Mouse (Mus musculus) kidney, adult 8-10 months (tissue): ENCODE measurements around the gene Ndrg3.

Source experiments
- DNase-seq, 2 experiments: peaks; one replicate each; pipeline ENCODE4 v3.0.0; 2022

Gene Ndrg3

DNA sequence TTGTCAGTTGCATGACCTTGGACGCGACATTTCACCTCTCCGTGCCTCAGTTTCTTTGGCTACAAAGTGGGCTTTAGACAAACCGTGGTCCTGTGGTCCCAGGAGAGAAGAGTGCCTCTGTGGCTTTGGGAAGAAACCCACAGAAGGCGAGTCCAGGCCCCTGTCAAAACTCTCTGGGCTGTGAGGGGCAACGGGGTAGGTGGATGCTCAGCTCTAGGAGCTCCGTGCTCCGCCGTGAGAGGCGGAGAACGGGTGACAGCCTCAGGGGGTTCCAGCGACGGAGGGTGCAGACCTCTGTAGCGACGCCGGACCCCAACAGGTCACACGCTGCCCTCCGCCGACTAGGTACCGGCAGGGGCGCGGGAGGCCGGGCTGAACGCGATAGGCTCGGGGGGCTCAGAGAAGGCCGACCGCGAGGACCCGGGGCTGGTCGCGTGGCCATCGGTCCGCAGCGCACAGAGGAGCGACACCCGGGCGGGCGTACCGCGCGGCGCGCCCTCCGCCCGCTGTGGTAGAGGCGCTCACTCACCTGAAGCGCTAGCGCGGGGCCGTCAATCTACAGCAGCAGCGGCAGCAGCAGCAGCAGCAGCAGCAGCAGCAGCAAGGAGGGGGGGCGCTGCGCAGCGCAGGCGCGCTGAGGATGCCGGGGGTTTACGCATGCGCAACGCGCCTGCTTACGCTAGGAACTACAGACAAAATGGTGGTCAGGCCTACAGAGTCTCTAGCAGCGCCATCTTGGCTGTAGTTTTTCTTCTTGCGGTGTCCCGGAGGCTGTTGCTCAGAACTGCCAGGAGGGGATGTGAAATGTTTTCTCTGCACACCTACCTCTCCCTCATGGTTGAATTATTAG lies at the start of gene Ndrg3:
Gene Ndrg3, minus strand, starts transcription at position 587 of the 850 bp plus-strand sequence.
- peak; percentile 98 for DNase-seq

- no peak for DNase-seq
Measured at GRCm38 (mm10) chr2:157041421-157041820, 49.6 kb upstream of the Ndrg3 start.

DNA sequence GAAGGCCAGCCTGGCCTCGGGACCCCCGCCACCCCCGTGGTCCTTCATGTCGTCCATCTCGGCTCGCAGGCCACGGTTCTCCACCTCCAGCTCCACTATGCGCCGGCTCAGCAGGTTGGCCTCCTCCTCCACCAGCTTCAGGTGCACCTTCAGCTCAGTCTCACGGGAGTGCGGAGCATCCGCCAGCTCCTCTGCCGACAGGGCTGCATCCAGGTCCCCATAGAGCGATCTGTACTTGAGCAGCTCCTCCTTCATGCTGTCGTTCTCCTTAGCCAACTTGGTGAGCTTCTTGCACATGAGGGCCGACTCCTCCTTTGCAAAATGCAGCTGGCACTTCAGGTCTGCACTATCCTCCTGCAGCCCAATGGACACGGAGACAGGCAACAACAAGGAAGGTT lies 48.8 kb upstream of the Ndrg3 start:
- no peak for DNase-seq

DNA sequence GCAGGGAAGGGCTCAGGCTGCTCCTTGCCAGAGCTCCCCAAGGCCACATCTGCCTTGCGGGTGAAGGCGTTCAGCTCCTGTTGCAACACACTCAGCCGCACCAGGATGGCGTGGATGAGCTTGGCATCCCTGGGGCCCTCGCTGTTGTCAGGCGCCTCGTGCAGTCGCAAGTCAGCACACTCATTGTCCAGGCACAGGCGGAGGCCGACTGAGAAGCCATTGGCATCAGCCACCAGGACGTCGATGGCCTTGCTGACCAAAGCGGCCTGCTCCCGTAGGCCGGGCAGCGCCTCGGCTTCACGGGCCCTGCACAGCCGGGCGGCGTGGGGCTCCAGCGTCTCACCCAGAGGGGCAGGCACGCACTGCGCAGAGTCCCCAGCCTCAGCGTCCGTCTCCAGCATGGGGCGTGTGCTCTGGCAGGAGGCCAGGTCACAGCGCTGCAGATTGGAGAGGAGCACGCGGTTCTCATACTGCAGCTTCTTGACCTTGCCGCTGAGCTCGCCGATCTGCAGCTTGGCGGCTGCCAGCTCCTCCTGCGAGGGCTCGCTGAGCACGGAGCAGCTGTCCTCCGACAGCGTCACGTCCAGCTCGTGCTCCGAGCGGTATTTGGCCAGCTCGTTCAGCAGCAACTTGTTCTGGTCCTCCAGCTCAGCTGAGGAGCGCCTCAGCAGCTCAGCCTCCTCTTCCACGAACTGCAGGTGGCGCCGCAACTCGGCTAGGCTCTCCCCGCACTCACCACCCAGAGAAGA lies 48.2 kb upstream of the Ndrg3 start:
- DNase-seq: no peak

GRCm38 (mm10) chr2:157037303-157037702 lies 45.4 kb upstream of the Ndrg3 start:
- DNase-seq: no peak

GRCm38 (mm10) chr2:157036400-157036799 lies 44.5 kb upstream of the Ndrg3 start:
- no peak for DNase-seq

GRCm38 (mm10) chr2:157035371-157035770 lies 43.5 kb upstream of the Ndrg3 start:
- no peak for DNase-seq

- DNase-seq: peak; percentile 63 to 86
Measured at GRCm38 (mm10) chr2:157030804-157031203, 38.9 kb upstream of the Ndrg3 start.

- no peak for DNase-seq
Measured at GRCm38 (mm10) chr2:157028261-157028660, 36.4 kb upstream of the Ndrg3 start.

DNA sequence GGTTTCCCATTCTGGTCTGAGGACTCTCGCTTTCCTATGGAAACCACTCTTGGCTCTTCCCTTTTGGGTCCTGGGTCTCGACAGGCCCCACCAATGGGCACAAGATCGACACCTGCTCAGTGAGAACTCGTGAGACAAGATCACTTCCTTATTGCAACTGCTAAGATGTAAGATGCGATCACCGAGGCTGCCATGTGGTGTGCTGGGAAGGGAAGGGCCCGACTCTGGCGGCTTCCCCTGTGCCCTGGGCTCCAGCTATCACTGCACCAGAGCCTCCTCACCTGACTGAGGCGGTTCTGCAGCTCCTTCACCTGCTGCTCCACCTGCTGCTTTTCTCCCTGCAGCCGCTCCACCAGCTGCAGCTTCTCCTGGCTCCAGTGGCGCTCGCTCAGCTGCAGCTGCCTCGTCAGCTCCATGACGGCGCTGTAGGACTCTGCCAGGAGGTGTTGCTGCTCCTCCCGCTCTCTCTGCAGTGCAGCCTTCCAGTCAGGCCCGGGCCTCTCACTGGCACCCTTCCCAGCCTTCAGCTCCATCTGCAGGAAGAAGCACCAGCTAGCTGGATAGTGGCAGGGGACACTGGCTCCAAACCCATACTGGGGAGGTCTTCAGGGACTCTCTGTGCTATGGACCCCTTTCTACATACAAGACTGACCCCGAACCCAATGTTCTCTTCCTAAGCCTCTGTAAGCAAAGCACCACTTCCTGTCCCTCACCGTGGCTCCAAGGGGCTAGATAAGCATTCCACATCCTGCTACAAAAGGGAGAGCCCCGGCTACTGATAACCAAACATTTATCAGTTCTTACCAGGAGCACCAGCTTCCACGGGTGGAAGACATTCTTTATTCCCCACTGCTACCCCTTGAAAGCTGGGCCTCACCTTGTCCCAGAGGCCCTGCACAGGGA lies 35.5 kb upstream of the Ndrg3 start:
- DNase-seq: no peak

DNA sequence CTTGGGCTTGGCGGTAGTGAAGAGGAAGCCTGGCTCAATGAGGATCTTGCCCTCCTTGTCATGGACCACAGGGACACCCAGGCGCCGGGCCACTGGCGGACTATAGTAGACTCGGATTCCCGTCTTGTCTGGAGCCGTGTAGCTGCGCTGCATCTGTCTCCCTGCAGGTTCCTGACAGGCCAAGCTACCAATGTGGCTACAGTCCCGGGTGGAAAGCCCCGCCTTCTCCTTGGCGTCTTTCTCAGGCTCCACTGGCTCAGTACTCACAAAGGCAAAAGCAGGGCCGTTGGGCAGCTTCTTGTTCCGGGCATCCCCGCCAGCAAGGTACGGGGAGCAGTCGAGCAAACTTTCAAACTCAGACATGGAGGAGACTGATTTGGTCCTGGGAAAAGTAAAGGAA lies 29.3 kb upstream of the Ndrg3 start:
- DNase-seq: no peak

DNA sequence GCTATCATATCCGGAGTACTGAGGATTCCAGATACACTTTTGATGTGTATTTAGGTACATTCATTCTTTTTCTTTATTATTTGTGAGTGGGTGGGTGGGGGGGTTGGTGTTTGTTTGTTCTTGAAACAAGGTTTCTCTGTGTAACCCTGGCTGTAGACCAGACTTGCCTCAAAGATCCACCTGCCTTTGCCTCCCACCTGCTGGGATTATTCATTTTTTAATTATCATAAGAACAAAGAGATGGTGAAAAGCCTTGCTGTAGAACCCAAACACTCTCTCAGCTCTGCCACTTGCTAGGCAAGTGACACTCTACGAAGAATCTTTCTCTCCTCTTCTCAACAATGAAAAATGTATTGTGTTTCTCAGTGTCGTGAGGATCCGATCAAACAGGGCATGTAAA lies 27.4 kb upstream of the Ndrg3 start:
- no peak for DNase-seq

- no peak for DNase-seq
Measured at GRCm38 (mm10) chr2:157016529-157017270, 24.8 kb upstream of the Ndrg3 start.

GRCm38 (mm10) chr2:157012341-157012740 lies 20.5 kb upstream of the Ndrg3 start:
- DNase-seq: no peak

DNA sequence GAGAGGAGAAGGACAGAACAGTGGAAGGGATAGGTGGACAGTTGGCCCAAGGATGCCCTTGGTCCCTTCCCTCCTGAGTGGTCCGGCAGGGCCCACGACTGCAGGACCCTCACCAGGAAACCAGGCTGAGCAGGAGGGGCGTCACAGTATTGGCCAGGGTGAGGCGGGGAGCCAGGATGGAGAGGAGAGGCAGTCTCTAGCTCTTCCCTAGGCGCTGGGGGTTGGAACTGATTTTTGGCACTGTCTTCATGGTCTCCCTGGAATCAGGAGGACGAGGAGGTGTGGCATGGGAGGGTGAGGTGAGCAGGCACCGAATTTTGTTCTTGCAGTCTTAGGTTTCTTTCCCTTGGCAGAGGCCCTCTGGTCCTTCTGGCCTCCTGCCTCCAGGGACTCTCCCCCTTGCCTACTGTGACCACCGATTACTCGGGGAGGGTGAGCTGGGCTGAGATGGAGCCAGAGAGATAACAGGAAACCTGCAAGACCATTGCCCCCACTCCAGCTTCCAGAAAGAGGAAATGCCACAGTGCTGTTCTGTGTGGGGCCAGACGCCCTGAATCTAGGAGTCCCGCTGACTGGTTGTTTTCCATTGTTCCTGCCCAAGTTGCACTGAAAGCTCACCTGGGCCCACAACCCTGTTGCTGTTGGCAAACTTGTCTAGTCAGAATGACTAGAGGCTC lies 18.9 kb upstream of the Ndrg3 start:
- DNase-seq: no peak

GRCm38 (mm10) chr2:157010121-157010520 lies 18.3 kb upstream of the Ndrg3 start:
- DNase-seq: no peak

DNA sequence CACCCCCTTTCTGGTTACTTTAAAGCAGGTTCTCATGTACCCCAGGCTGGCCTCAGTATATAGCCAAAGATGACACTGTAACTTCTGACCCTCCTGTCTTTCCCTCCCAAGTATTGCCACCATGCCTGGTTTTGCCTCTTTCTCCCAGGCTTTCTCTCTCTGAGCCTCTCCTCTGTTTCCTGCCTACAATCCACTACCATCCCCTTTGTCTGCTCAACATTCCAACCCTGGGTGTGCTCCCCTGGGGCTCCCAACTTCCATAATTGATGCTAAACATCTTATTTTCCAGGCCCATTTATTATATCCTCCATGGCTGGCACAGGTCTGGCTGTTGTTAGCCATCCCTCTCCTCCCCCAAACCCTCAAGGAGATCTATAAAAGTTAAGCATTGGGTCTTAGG lies 16.7 kb upstream of the Ndrg3 start:
- no peak for DNase-seq

GRCm38 (mm10) chr2:157007234-157007596 lies 15.4 kb upstream of the Ndrg3 start:
- DNase-seq: no peak

GRCm38 (mm10) chr2:157006511-157007233 lies 14.8 kb upstream of the Ndrg3 start, which contains the start of gene Dsn1:
Dsn1 (minus strand) TSS chr2:157007154.
- peak; percentile 84 to 91 for DNase-seq

DNA sequence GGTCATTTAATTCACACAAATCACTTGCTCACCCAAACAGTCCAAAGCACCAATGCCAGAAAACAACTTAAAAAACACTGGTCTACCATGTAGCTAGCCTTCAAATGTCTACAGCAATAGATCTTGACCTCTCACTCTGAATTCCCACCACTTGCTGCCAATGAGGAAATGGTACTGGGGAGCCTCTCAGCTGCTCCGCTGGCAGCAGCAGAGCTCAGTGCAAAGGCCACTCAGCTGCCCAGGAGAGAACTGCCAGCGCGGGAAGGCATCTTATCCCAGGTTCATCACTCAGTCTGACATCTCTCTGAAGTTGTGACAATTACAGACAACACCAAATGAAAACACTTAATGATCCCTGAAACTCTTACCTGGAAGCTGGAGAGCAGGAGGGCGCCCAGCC lies 10.5 kb upstream of the Ndrg3 start:
- peak in 1 of 2 experiments; percentile 15 for DNase-seq

- DNase-seq: no peak
Measured at GRCm38 (mm10) chr2:156998263-156998662, 6.4 kb upstream of the Ndrg3 start.
